Mouse (Mus musculus): ENCODE results near the gene Dlx3.

GRCm38 (mm10) chr11:95102161-95102904 lies 17.6 kb upstream of the Dlx3 start:
- TF ChIP-seq CTCF (IDR thresholded peaks at IDR 0.05; ENCODE audit: control insufficient read depth, insufficient read depth, insufficient read length) (no peak), MYOG (IDR thresholded peaks at IDR 0.05; ENCODE audit: control insufficient read depth, extremely low read depth, insufficient read length) (no peak), MYOD1 (IDR thresholded peaks at IDR 0.05; ENCODE audit: control insufficient read depth, insufficient read length, low read depth) (no peak), FOSL1 (IDR thresholded peaks at IDR 0.05; ENCODE audit: insufficient read depth, low read length, poor library complexity, severe bottlenecking) (no peak), CEBPB (IDR thresholded peaks at IDR 0.05; ENCODE audit: low read depth) (no peak)

Data from C2C12 (cell line).